Mouse (Mus musculus): Measurements from ENCODE around the gene Usp13.

- TF ChIP-seq POLR2A (IDR thresholded peaks at IDR 0.05; ENCODE audit: insufficient read length, low read depth): no peak
- TF ChIP-seq POLR2AphosphoS2 (IDR thresholded peaks at IDR 0.05; ENCODE audit: insufficient read length, low read depth): no peak
- no peak for TF ChIP-seq USF1 (IDR thresholded peaks at IDR 0.05; ENCODE audit: low read depth)
- no peak for TF ChIP-seq MAX (IDR thresholded peaks at IDR 0.05; ENCODE audit: low read depth)
- TF ChIP-seq TCF3 (IDR thresholded peaks at IDR 0.05; ENCODE audit: insufficient read length, low read depth): no peak
Observed at GRCm38 (mm10) chr3:32924168-32924567, 106.8 kb downstream of the Usp13 start.
